Mouse (Mus musculus) left cerebral cortex, adult 8-10 months (tissue): ENCODE data around the gene Ppt2. TPM values are rescaled to one million over a fixed set of nuclear protein-coding genes. Genes with fewer than 3 reads are reported as not detected.
A peak's percentile ranks its signal among the peaks of the same experiment; 100 is the strongest.

Source experiments
- DNase-seq, 2 experiments: peaks; one replicate each; pipeline ENCODE4 v3.0.0; 2022; ENCODE audit warnings: low spot score in 2 of 2
- total RNA-seq, 4 experiments: library from RNA; stranded (reverse); gene quantifications; 2 replicates each; pipeline ENCODE4 v1.2.4; 2022

Gene Ppt2
- total RNA-seq, 4 experiments from 2014 or later = 38.1 to 48.6 (median 45.4) TPM

DNA sequence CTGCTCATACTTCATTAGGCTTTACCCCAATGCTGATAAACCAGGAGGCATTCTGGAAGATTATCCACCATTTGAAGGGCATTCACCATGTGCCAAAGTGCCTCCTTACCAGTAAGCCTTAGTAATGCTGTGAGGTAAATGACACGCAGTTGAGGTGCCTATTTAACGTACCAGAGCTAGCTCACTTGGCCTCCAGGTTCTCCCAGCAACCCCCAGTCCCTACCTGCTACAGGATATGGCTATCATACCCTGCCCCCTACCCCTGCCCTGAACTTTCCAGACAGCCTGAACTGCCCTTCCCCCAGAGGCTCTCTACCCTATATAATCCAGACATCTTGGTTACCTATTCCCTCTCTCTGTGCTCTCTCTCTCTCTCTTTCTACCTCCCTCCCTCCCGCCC, 39.5 kb downstream of the Ppt2 start:
- no peak for DNase-seq

GRCm38 (mm10) chr17:34587814-34588213, 40.5 kb downstream of the Ppt2 start:
- no peak for DNase-seq

GRCm38 (mm10) chr17:34587423-34587811, 40.9 kb downstream of the Ppt2 start:
- DNase-seq = peak; percentile 96 to 99

GRCm38 (mm10) chr17:34586796-34587422, 41.4 kb downstream of the Ppt2 start:
- DNase-seq = peak; percentile 83 to 91

DNA sequence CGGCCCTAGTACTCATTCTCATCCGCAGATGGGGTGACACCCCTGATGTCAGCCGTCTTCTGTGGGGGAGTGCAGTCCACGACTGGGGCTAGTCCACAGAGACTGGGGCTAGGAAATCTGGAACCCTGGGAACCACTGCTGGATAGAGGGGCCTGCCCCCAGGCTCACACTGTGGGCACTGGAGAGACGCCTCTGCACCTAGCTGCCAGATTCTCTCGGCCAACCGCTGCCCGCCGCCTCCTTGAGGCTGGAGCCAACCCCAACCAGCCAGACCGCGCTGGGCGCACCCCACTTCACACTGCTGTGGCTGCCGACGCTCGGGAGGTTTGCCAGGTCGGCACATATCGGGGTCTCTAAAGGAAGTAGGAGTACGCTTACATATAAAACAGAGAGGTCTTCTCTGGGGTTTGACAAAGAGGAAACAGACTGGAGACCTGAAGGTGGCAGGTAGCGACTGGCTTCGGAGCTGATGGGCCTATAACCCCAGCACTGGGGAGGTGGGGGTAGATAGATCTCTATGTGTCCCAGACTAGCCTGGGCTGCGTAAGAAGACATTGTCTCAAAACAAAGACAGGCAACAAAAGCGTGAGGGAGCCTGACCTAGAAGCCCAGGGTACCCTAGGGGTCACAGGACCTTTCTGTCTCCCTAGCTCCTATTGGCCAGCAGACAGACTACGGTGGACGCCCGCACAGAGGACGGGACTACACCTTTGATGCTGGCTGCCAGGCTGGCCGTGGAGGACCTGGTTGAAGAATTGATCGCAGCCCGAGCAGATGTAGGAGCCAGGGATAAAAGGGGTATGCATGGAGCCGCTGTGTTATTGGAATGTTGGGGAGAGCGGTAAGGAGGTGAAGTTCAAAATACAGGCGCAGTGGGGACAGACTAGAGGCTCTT, 42.2 kb downstream of the Ppt2 start:
- DNase-seq = no peak

DNA sequence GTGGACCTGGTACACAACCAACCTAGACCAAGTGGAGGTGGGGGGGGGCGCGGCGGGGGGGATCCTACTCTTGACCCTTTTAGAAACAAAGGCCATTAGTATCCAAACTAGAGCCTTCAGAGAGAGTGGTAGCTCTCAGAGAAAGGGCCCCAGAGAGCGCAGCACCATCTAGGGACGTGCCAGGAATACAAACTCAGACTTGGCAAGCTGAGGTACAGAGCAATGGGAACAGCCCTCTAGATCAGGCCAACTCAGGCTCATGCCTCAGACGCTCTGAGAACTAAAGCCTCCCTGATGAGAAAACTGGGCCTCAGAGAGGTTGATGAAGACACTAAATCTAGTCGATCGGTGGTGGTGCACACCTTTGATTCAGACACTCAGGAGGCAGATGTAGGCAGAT, 43.2 kb downstream of the Ppt2 start:
- no peak for DNase-seq

DNA sequence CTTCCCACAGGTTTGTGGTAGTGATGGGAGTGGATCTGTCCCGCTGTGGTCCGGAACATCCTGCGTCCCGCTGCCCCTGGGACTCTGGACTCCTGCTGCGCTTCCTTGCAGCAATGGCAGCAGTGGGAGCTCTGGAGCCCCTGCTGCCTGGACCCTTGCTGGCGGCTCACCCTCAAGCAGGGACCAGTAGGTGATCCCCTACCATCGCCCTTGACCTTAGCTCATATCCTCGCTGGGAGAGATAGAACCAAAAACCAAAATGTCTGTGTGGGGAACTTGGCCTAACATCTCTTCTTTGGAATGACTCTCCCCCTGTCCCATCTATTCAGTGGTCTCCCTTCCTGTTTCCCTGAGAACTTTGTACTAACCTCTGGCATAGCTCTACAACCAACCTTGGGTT, 44.5 kb downstream of the Ppt2 start:
- DNase-seq = no peak

DNA sequence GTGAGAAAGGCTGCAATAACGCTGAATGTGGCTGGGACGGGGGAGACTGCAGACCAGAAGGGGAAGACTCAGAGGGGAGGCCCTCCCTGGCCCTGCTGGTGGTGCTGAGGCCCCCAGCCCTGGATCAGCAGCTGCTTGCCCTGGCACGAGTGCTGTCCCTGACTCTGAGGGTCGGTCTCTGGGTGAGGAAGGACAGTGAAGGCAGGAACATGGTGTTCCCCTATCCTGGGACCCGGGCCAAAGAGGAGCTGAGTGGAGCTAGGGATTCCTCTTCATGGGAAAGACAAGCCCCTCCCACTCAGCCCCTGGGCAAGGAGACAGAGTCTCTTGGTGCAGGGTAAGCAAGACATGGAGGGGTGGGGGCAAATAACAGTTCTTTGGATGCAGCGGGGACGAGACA, 44.9 kb downstream of the Ppt2 start:
- DNase-seq = no peak

DNA sequence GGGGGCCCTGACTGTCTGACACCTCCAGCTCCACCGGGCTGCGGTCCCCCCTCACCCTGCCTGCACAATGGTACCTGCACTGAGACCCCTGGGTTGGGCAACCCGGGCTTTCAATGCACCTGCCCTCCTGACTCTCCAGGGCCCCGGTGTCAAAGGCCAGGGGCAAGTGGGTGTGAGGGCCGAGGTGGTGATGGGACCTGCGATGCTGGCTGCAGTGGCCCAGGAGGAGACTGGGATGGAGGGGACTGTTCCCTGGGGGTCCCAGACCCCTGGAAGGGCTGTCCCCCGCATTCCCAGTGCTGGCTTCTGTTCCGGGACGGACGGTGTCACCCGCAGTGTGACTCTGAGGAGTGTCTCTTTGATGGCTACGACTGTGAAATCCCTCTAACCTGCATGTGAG, 45.8 kb downstream of the Ppt2 start:
- DNase-seq = no peak

DNA sequence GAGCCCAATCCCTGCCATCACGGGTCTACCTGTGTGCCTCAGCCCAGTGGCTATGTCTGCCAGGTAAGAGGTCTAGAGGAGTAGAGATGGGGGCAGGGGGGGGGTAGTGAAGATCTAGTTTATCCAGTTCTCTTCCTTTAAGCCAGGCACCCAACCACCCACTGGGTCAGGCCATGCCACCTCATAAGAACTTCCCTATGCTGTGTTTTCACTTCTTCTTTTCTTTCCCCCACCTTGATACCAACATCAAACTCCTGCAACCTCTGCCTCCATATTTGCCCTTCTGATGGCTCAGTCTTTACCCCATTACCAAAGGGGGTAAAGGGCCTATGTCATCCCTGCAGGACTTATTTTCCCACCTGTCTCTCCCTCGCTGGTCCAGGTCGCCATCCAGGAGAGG, 50.2 kb downstream of the Ppt2 start:
- DNase-seq = no peak

GRCm38 (mm10) chr17:34576577-34576976, 51.7 kb downstream of the Ppt2 start:
- no peak for DNase-seq

GRCm38 (mm10) chr17:34572361-34572760, 55.9 kb downstream of the Ppt2 start:
- DNase-seq = no peak

DNA sequence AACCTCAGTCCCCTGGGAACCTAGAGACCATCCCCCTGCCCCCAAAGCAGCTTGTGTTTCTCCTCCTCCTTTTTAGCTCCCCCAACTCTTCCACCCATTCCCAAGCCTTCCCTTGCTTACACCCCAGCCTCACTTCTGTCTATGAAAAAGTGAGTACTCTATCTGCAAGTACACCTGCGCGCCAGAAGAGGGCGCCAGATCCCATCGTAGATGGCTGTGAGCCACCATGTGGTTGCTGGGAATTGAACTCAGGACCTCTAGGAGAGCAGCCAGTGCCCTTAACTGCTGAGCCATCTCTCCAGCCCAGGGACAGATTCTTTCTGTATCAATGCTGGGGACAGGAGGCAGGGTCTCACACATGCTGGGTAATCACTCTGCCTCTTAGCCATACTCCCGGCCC, 56.4 kb downstream of the Ppt2 start:
- DNase-seq = no peak

DNA sequence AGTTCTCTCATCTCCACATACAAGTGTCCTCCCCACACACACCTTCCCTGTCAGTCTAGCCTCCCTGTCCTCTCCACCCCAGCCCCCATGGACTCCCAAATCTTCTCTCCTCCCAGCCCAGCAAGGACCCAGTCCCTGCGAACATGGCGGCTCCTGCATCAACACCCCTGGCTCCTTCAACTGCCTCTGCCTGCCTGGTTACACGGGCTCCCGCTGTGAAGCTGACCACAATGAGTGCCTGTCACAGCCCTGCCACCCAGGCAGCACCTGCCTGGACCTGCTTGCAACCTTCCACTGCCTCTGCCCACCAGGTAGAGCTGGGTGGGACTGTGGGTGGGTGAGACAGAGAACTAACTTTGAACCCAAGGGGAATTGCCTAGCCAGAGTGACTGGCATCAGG, 58.4 kb downstream of the Ppt2 start:
- no peak for DNase-seq

GRCm38 (mm10) chr17:34568421-34568820, 59.9 kb downstream of the Ppt2 start:
- DNase-seq = no peak

DNA sequence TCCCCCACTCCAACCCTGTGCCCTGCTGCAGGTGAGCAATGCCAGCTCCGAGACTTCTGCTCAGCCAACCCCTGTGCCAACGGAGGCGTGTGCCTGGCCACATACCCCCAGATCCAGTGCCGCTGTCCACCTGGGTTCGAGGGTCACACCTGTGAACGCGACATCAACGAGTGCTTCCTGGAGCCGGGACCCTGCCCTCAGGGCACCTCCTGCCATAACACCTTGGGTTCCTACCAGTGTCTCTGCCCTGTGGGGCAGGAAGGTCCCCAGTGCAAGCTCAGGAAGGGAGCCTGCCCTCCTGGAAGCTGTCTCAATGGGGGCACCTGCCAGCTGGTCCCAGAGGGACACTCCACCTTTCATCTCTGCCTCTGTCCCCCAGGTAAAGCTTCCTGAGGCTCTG, 61.0 kb downstream of the Ppt2 start:
- DNase-seq = no peak

Other genes starting within 250 kb of the Ppt2 start
- 1 to 10 TPM; 3.3 to 5.1 (median 4.3) TPM for gene BC051142, start 229.7 kb downstream of the Ppt2 start, total RNA-seq
- not detected for gene Btnl4, start 151.2 kb downstream of the Ppt2 start, total RNA-seq
- not detected for gene Btnl6, start 111.2 kb downstream of the Ppt2 start, total RNA-seq
- 10 to 100 TPM in 1 of 4 experiments, 1 to 10 TPM in 3; 9.4 to 13.0 (median 9.6) TPM for gene Notch4, start 64.2 kb downstream of the Ppt2 start, total RNA-seq
- 1 to 10 TPM; 2.1 to 4.2 (median 3.4) TPM for gene Gpsm3, start 38.7 kb downstream of the Ppt2 start, total RNA-seq
- gene Pbx2, start 37.2 kb downstream of the Ppt2 start, total RNA-seq = 10 to 100 TPM; 59.5 to 66.5 (median 62.6) TPM
- gene Ager, start 30.6 kb downstream of the Ppt2 start, total RNA-seq = under 1 TPM; 0.39 to 0.83 (median 0.54) TPM
- 10 to 100 TPM; 73.3 to 77.6 (median 76.0) TPM for gene Rnf5, start 24.8 kb downstream of the Ppt2 start, total RNA-seq
- gene Agpat1, start 24.2 kb downstream of the Ppt2 start, total RNA-seq = 100 to 1,000 TPM; 150 to 164 (median 155) TPM
- 1 to 10 TPM; 3.0 to 4.9 (median 3.4) TPM for gene Egfl8, start 12.5 kb downstream of the Ppt2 start, total RNA-seq
- gene Prrt1, start 1.0 kb upstream of the Ppt2 start, total RNA-seq = 100 to 1,000 TPM in 3 of 4 experiments, 10 to 100 TPM in 1; 90.1 to 149 (median 116) TPM
- 10 to 100 TPM; 12.5 to 16.7 (median 14.8) TPM for gene Fkbpl, start 16.3 kb upstream of the Ppt2 start, total RNA-seq
- gene Atf6b, start 18.6 kb upstream of the Ppt2 start, total RNA-seq = 10 to 100 TPM; 46.3 to 56.8 (median 53.7) TPM
- 1 to 10 TPM; 2.5 to 3.1 (median 2.8) TPM for gene Tnxb, start 42.0 kb upstream of the Ppt2 start, total RNA-seq
- gene C4b, start 115.4 kb upstream of the Ppt2 start, total RNA-seq = 100 to 1,000 TPM in 2 of 4 experiments, 10 to 100 TPM in 2; 27.2 to 188 (median 81.4) TPM
- gene Cyp21a1, start 176.1 kb upstream of the Ppt2 start, total RNA-seq = 1 to 10 TPM in 2 of 4 experiments, not detected in 2; 3.1 to 3.7 TPM
- gene Stk19, start 208.4 kb upstream of the Ppt2 start, total RNA-seq = 10 to 100 TPM; 45.3 to 49.5 (median 47.7) TPM
- gene Dxo, start 208.5 kb upstream of the Ppt2 start, total RNA-seq = 10 to 100 TPM; 31.8 to 37.2 (median 34.0) TPM
- gene Skiv2l, start 221.7 kb upstream of the Ppt2 start, total RNA-seq = 10 to 100 TPM; 61.1 to 73.1 (median 67.3) TPM
- gene Nelfe, start 221.9 kb upstream of the Ppt2 start, total RNA-seq = 10 to 100 TPM; 34.8 to 38.3 (median 37.2) TPM
- gene Cfb, start 234.0 kb upstream of the Ppt2 start, total RNA-seq = under 1 TPM in 1 of 4 experiments, not detected in 3; 0.43 TPM